Mouse (Mus musculus): ENCODE measurements at regions not wholly inside any gene's neighbourhood (a gene's known extent, or its start where the extent isn't known, plus 50 kb on each side); places are given as distances from the start of the nearest gene placed in this dataset.

DNA sequence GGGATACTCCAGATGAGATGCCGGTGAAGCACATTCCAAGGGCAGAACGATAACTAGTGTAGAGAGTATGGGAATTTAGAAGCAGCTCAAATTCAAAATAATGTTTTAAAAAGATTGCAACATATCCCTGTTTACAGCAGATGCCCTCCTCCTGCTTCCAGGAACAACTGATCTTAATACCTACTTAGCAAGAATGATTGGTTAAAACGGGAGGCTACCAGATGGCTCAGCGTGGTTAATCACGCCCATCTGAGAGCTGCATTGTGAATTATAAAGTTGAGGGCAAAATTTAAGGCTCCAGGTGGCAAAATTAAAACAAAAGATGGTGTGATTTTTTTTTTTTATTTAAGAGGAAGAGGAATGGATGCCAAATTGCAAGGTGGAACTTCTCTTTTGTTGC is 324.6 kb downstream of the D3Ertd751e start:
- TF ChIP-seq CTCF (IDR thresholded peaks at IDR 0.05; ENCODE audit: control insufficient read depth, insufficient read depth, insufficient read length) (no peak), CEBPB (IDR thresholded peaks at IDR 0.05; ENCODE audit: low read depth) (no peak), MYOG (IDR thresholded peaks at IDR 0.05; ENCODE audit: control insufficient read depth, extremely low read depth, insufficient read length) (no peak), MAX (IDR thresholded peaks at IDR 0.05) (no peak), USF1 (IDR thresholded peaks at IDR 0.05; ENCODE audit: low read depth) (no peak)

All from C2C12 (cell line).